Mouse (Mus musculus): Measurements from ENCODE around the gene Gm20671.
"Not testable (repeated sequence)": the region's sequence is repeated elsewhere in the genome, so short reads cannot be mapped to it uniquely, and the experiment has no call there.

DNA sequence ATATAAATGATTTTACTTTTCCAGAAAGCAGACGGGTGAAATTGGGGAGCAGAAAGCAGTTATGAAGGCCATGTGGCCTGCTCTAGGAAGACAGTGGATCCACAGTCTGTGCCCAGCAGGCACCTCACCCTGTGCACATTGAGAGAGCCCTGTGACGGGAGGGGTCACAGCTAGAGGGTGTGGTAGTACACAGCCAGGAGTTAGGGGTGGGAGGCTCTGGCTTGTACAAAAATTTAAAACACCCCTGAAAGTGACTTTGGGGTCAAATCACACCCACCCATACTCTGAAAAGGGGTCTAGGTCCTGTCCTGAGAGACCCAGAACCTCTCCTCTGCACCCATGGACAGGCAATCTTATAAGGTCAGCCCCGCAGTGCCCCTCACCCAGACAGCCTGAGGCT is 90.1 kb downstream of the Gm20671 start:
- TF ChIP-seq CTCF, EP300 (IDR thresholded peaks at IDR 0.05; ENCODE audit: low read depth): not testable (repeated sequence)

Measured in heart, postnatal 0 days (tissue).